Mouse (Mus musculus): ENCODE measurements at regions not wholly inside any gene's neighbourhood (a gene's known extent, or its start where the extent isn't known, plus 50 kb on each side); places are given as distances from the start of the nearest gene placed in this dataset.
A peak's percentile ranks its signal among the peaks of the same experiment; 100 is the strongest.

DNA sequence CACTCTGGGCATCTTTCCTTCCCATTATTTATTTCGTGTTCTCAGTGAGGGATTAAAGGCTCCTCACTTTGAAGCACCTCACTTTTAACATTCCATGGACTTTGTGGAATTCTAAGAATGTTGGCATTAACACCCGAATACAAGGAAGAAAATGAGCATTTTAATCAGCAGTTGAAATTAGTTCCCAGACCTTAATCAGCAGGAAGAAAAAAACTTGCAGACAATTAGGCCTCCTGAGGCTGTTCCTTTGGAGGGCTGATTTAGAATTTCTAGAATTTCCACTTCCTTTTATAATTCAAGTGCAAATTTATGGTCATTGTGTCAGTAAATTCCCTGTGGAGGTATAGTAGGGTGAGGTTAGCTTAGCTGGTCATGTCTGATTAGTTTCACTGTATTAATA is 407.6 kb downstream of the Dync2h1 start:
- no peak overlapping the region for H3K4me3 ChIP-seq (ENCODE audit: low read depth, low read length)
- H3K27ac ChIP-seq (ENCODE audit: low read length) = no peak overlapping the region
- no peaks in the 10 kb centered on the region for H3K36me3 ChIP-seq (ENCODE audit: control insufficient read depth, insufficient read depth, low read length)
- H3K9ac ChIP-seq (replicated peaks; ENCODE audit: low read depth, low read length) = no peak overlapping the region
- WGBS = 23% methylated on average over 2 of the region's 2 CpGs
- no peaks in the 10 kb centered on the region for H3K4me1 ChIP-seq (ENCODE audit: control insufficient read depth, insufficient read depth, low read length)
- no peak for ATAC-seq (ENCODE audit: insufficient number of reproducible peaks, insufficient read depth, low FRiP score, low read depth)
- no peaks in the 10 kb centered on the region for H3K9me3 ChIP-seq (ENCODE audit: control insufficient read depth, low read depth, low read length)
- no peak overlapping the region for H3K4me2 ChIP-seq (replicated peaks; ENCODE audit: low read depth, low read length)
- H3K27me3 ChIP-seq (ENCODE audit: control insufficient read depth, insufficient read depth, low read length) = no peaks in the 10 kb centered on the region

DNA sequence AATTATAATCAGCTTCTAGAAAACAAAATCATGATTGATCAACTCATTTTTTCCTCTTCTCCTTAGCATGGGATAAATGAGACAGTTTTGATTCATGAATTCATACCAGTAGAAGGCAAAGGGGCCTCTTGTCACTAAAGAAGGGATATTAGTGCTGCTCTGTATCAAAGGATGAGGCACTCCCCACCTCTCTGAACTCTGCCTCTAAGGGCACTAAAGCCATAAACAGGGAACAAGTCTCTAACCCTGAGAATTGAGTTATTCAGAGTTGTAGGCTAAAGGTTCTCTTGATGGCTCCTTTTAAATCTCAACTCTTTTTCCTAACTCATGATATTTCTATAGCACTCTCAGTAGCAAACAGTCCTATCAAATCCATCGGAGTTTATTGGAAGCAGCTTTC is 442.8 kb downstream of the Dync2h1 start:
- ATAC-seq (ENCODE audit: insufficient number of reproducible peaks, insufficient read depth, low FRiP score, low read depth) = no peak

DNA sequence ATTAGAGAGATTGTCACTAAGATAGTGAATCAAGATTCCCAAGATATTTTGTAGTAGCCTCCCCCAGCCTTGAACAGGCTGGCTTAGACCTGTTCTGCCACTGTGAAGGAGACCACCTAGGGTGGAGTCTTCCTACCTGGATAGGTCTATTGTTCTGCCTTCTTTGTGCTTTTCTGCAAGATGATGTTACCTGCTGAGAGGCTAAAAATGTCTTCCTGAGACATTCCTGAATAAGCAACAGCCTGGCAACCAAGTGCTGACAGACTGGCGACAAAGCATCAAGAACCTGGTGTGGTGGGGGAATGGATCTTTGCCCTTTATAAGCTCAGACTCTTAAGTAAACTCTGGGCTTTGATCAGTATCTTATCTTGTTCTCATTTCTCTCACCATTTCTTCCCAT is 447.8 kb downstream of the Dync2h1 start:
- no peak overlapping the region for H3K27ac ChIP-seq (ENCODE audit: low read length)
- no peak overlapping the region for H3K4me3 ChIP-seq (ENCODE audit: low read depth, low read length)
- ATAC-seq (ENCODE audit: insufficient number of reproducible peaks, insufficient read depth, low FRiP score, low read depth) = no peak
- 63% methylated on average over 1 of the region's 1 CpGs for WGBS
- no peak overlapping the region for H3K4me2 ChIP-seq (replicated peaks; ENCODE audit: low read depth, low read length)
- H3K9ac ChIP-seq (replicated peaks; ENCODE audit: low read depth, low read length) = no peak overlapping the region
- H3K9me3 ChIP-seq (ENCODE audit: control insufficient read depth, low read depth, low read length) = no peaks in the 10 kb centered on the region
- H3K27me3 ChIP-seq (ENCODE audit: control insufficient read depth, insufficient read depth, low read length) = no peaks in the 10 kb centered on the region
- no peaks in the 10 kb centered on the region for H3K36me3 ChIP-seq (ENCODE audit: control insufficient read depth, insufficient read depth, low read length)
- no peaks in the 10 kb centered on the region for H3K4me1 ChIP-seq (ENCODE audit: control insufficient read depth, insufficient read depth, low read length)

More for the DNA sequence above, 442.8 kb downstream of the Dync2h1 start:
- no peak overlapping the region for H3K4me3 ChIP-seq (ENCODE audit: low read depth, low read length)
- no peaks in the 10 kb centered on the region for H3K27me3 ChIP-seq (ENCODE audit: control insufficient read depth, insufficient read depth, low read length)
- H3K27ac ChIP-seq (ENCODE audit: low read length) = no peak overlapping the region
- H3K9ac ChIP-seq (replicated peaks; ENCODE audit: low read depth, low read length) = no peak overlapping the region
- H3K36me3 ChIP-seq (ENCODE audit: control insufficient read depth, insufficient read depth, low read length) = no peaks in the 10 kb centered on the region
- H3K4me1 ChIP-seq (ENCODE audit: control insufficient read depth, insufficient read depth, low read length) = no peaks in the 10 kb centered on the region
- H3K4me2 ChIP-seq (replicated peaks; ENCODE audit: low read depth, low read length) = no peak overlapping the region
- no peaks in the 10 kb centered on the region for H3K9me3 ChIP-seq (ENCODE audit: control insufficient read depth, low read depth, low read length)
- 97% methylated on average over 1 of the region's 1 CpGs for WGBS

DNA sequence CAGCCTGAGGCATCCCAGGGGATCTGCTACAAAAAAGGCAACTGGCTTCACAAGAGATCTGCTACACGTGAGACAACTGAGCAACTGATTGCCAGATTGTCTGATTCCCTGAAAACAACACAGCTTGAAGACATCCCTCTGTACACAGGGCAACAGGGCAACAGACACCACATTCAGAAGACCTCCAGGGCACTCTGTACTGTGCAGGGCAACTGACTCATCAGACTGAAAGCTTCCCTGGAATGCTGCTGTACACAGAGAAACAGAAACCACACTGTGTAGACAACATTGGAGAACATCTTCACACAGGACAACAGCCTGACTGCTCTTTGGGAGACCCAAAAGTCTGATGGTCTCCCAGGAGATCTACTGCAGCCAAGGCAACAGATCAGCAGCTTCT is 456.8 kb upstream of the Ddi1 start:
- no peaks in the 10 kb centered on the region for H3K27me3 ChIP-seq (ENCODE audit: control insufficient read depth, insufficient read depth, low read length)
- no peak for ATAC-seq (ENCODE audit: insufficient number of reproducible peaks, insufficient read depth, low FRiP score, low read depth)
- no peaks in the 10 kb centered on the region for H3K4me1 ChIP-seq (ENCODE audit: control insufficient read depth, insufficient read depth, low read length)
- WGBS = 73% methylated on average over 1 of the region's 1 CpGs
- no peak overlapping the region for H3K4me2 ChIP-seq (replicated peaks; ENCODE audit: low read depth, low read length)
- no peaks in the 10 kb centered on the region for H3K9me3 ChIP-seq (ENCODE audit: control insufficient read depth, low read depth, low read length)
- no peaks in the 10 kb centered on the region for H3K36me3 ChIP-seq (ENCODE audit: control insufficient read depth, insufficient read depth, low read length)
- no peak overlapping the region for H3K4me3 ChIP-seq (ENCODE audit: low read depth, low read length)
- H3K9ac ChIP-seq (replicated peaks; ENCODE audit: low read depth, low read length) = no peak overlapping the region
- no peak overlapping the region for H3K27ac ChIP-seq (ENCODE audit: low read length)

DNA sequence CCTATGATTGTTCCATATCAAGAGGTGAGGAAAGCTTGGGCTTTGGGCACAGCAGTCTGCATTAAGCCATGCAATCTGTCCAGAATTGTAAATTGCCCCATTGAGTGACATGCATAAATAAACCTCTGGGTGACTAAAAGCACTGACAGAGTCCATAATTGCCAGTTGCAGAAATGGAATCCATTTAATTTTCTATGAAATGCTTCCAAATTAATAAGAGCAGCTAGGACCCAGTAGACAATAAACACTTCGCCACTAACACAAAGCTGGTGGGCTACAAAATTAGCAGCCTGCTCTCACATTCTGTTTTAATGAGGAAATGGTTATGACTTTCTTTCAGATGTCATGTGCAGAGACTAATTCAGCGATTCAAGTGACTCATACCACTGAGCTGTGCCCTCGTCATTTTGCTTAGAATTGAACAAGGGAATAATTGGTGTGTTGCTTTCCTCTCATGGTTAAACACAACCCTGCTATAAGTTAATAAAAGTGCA is 407.6 kb upstream of the Ddi1 start:
- no peaks in the 10 kb centered on the region for H3K4me1 ChIP-seq (ENCODE audit: control insufficient read depth, insufficient read depth, low read length)
- no peaks in the 10 kb centered on the region for H3K9me3 ChIP-seq (ENCODE audit: control insufficient read depth, low read depth, low read length)
- no peak overlapping the region for H3K9ac ChIP-seq (replicated peaks; ENCODE audit: low read depth, low read length)
- H3K4me3 ChIP-seq (ENCODE audit: low read depth, low read length) = no peak overlapping the region
- no peaks in the 10 kb centered on the region for H3K36me3 ChIP-seq (ENCODE audit: control insufficient read depth, insufficient read depth, low read length)
- H3K27ac ChIP-seq (ENCODE audit: low read length) = no peak overlapping the region
- H3K27me3 ChIP-seq (ENCODE audit: control insufficient read depth, insufficient read depth, low read length) = no peaks in the 10 kb centered on the region
- 71% methylated on average over 3 of the region's 3 CpGs for WGBS
- no peak overlapping the region for H3K4me2 ChIP-seq (replicated peaks; ENCODE audit: low read depth, low read length)
- no peak for ATAC-seq (ENCODE audit: insufficient number of reproducible peaks, insufficient read depth, low FRiP score, low read depth)

DNA sequence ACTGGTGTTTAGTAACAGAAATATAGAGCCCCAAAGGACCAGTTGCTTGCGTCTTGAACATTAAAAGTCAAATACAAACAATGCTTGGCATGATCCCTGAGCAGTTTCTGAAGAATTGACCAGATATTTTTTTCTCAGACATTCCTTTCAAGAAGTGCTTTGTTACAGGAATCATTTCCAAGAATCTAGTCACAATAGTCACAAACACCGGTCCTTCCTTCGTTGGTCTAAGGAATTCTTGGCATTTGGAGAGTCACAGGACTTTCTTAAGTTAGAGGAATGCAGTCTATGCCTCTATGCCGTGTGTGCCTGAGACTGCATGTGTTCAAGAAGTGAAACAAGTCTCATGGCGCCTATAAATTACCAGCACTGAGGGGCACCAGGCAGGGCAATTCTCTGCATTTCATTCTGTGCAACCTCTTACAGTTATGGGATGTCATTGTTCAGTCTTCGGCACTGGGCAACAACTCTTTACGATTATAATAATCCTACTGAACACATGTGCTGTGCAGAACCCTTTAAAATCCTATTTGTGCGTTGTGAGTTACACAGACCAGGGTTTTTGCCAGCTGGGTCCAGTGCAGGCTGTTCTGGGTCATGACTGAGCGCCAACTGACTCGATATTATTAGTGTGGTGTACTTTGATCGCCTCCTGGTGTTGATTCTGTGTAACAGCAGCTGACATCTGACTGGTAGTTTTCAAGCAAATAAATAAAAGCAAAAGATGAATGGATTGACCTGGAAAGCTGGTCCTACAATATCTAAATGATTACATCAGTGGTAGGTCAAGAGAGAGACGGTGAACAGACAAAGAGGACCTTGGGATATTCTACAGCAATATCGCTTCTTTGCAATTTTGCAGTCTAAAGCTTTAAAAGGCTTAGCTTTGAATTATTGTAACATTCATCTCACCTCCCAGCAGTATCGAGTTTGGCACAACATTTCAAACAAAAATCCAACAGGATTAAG is 398.6 kb upstream of the Ddi1 start:
- 0 out of 2 replicates have a peak, but pooled peaks have one; percentile 67 for ATAC-seq (ENCODE audit: insufficient number of reproducible peaks, insufficient read depth, low FRiP score, low read depth)
- H3K9me3 ChIP-seq (ENCODE audit: control insufficient read depth, low read depth, low read length) = no peaks in the 10 kb centered on the region
- H3K36me3 ChIP-seq (ENCODE audit: control insufficient read depth, insufficient read depth, low read length) = no peaks in the 10 kb centered on the region
- no peaks in the 10 kb centered on the region for H3K27me3 ChIP-seq (ENCODE audit: control insufficient read depth, insufficient read depth, low read length)
- no peak overlapping the region for H3K9ac ChIP-seq (replicated peaks; ENCODE audit: low read depth, low read length)
- H3K4me1 ChIP-seq (ENCODE audit: control insufficient read depth, insufficient read depth, low read length) = no peaks in the 10 kb centered on the region
- 30% methylated on average over 14 of the region's 14 CpGs for WGBS
- 0 out of 2 replicates have a peak overlapping the region, but pooled peaks have one; percentile 6 for H3K4me2 ChIP-seq (replicated peaks; ENCODE audit: low read depth, low read length)
- H3K4me3 ChIP-seq (ENCODE audit: low read depth, low read length) = no peak overlapping the region
- H3K27ac ChIP-seq (ENCODE audit: low read length) = no peak overlapping the region

DNA sequence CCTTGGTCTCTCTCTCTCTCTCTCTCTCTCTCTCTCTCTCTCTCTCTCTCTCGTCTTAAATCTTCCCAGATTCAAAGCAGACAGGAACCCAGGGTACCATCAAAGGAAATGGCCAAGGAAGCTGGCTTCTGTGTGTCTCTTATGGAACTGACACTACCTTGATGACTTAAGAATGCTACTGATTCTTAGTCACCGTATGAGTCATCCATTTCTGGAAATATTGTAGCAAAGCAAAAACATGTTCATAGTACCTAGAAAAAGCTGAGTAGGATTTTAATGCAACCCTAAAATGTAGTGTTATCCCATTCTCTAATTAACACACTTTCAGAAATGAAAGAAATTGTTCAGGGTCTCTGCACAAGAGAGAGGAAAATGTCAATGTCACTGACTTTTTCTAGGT is 396.0 kb upstream of the Ddi1 start:
- Histone ChIP-seq H3K9ac (replicated peaks; ENCODE audit: low read depth, low read length) (no peak overlapping the region), H3K4me2 (replicated peaks; ENCODE audit: low read depth, low read length) (no peak overlapping the region), H3K27ac (ENCODE audit: low read length) (no peak overlapping the region), H3K36me3 (ENCODE audit: control insufficient read depth, insufficient read depth, low read length) (no peaks in the 10 kb centered on the region), H3K27me3 (ENCODE audit: control insufficient read depth, insufficient read depth, low read length) (no peaks in the 10 kb centered on the region), H3K4me1 (ENCODE audit: control insufficient read depth, insufficient read depth, low read length) (no peaks in the 10 kb centered on the region), H3K4me3 (ENCODE audit: low read depth, low read length) (no peak overlapping the region), H3K9me3 (ENCODE audit: control insufficient read depth, low read depth, low read length) (no peaks in the 10 kb centered on the region)
- WGBS = 69% methylated on average over 2 of the region's 2 CpGs
- no peak for ATAC-seq (ENCODE audit: insufficient number of reproducible peaks, insufficient read depth, low FRiP score, low read depth)

DNA sequence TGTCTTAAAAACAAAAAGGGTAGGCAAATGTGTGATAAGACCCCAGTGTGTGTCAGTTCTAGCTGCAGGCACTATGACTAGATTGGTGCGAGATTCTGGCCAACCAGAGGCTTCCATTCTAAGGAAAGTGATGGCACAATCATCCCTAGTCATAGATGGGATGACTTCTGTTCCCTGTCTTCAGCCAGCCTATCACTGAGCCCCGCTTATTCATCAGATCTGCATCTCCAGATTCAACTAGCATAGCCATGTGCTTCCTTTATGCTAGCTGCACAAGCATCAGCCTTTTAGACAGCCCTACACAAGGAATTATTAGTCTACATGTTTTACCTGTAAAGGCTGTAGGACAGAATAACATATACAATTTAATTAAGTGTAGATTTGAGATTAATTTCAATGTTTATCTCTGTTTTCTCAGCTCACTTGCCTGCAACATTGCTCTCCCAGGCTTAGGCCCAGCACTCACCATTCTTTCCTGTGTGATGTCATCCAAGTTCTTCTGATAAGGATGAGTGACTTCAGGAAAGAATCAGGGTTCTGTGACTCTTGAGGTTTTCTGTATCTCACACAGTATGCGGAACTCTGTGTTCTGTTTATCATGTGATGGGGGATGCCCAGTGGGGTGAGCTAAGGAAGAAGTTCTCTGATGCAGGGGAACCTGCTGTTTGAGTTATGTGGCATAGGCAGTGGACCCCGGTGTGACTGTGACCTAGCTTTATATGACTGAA is 382.8 kb upstream of the Ddi1 start:
- Histone ChIP-seq H3K4me2 (replicated peaks; ENCODE audit: low read depth, low read length) (no peak overlapping the region), H3K27ac (ENCODE audit: low read length) (no peak overlapping the region), H3K9me3 (ENCODE audit: control insufficient read depth, low read depth, low read length) (no peaks in the 10 kb centered on the region), H3K4me3 (ENCODE audit: low read depth, low read length) (no peak overlapping the region), H3K9ac (replicated peaks; ENCODE audit: low read depth, low read length) (no peak overlapping the region), H3K36me3 (ENCODE audit: control insufficient read depth, insufficient read depth, low read length) (no peaks in the 10 kb centered on the region), H3K4me1 (ENCODE audit: control insufficient read depth, insufficient read depth, low read length) (no peaks in the 10 kb centered on the region), H3K27me3 (ENCODE audit: control insufficient read depth, insufficient read depth, low read length) (no peaks in the 10 kb centered on the region)
- WGBS = 80% methylated on average over 4 of the region's 4 CpGs
- ATAC-seq (ENCODE audit: insufficient number of reproducible peaks, insufficient read depth, low FRiP score, low read depth) = no peak
